Mouse (Mus musculus) brown adipose tissue, adult 24 weeks (tissue): ENCODE measurements around the gene Trim26. TPM values are rescaled to one million over a fixed set of nuclear protein-coding genes. Genes with fewer than 3 reads are reported as not detected.
"Not testable (repeated sequence)": the region's sequence is repeated elsewhere in the genome, so short reads cannot be mapped to it uniquely, and the experiment has no call there.

ENCODE experiments used
- H3K27ac ChIP-seq: fragments of 200-500 bp; replicated peaks from 2 replicates; pipeline ENCODE4 v1.5.1; 2012; ENCODE audit warnings: low read depth, mild to moderate bottlenecking, low read length
- H3K4me1 ChIP-seq: fragments of 200-500 bp; 2 replicates; pipeline ENCODE4 v1.6.1; 2012; ENCODE audit warnings: low read length, mixed read lengths; ENCODE audit not compliant: control insufficient read depth, insufficient read depth, insufficient read length
- H3K4me3 ChIP-seq: fragments of 200-500 bp; 2 replicates; pipeline ENCODE4 v1.5.1; 2012; ENCODE audit warnings: low read depth, mild to moderate bottlenecking, low read length, moderate library complexity; ENCODE audit not compliant: insufficient read depth
- polyA plus RNA-seq: library from polyadenylated mRNA; stranded (reverse); fragments of >200 nt; gene quantifications from 2 replicates; pipeline ENCODE4 v1.2.4, GENCODE M21; 2012; ENCODE audit not compliant: missing spikeins, insufficient read depth, insufficient read length

Gene Trim26
- polyA plus RNA-seq, 1 experiment: 17.1 TPM

GRCm38 (mm10) chr17:36869284-36869954, 32.5 kb downstream of the Trim26 start, which contains the start of gene Trim10:
Gene Trim10 (plus strand): TSS chr17:36869574.
- Histone ChIP-seq H3K27ac (no peak within 1 kb of the TSS), H3K4me1 (no peaks in the 10 kb centered on the region), H3K4me3 (no peak within 1 kb of the TSS)

- no peak overlapping the region for H3K27ac ChIP-seq
- no peak overlapping the region for H3K4me3 ChIP-seq
- no peaks in the 10 kb centered on the region for H3K4me1 ChIP-seq
These were observed 33.2 kb downstream of the Trim26 start for GRCm38 (mm10) chr17:36869955-36870810.

- Histone ChIP-seq H3K27ac (no peak overlapping the region), H3K4me1 (no peaks in the 10 kb centered on the region), H3K4me3 (no peak overlapping the region)
These were observed 37.7 kb downstream of the Trim26 start for GRCm38 (mm10) chr17:36874636-36875035.

- no peak overlapping the region for H3K27ac ChIP-seq
- no peaks in the 10 kb centered on the region for H3K4me1 ChIP-seq
- no peak overlapping the region for H3K4me3 ChIP-seq
These were observed 46.4 kb downstream of the Trim26 start for GRCm38 (mm10) chr17:36883350-36883749.

GRCm38 (mm10) chr17:36885132-36885790, 48.3 kb downstream of the Trim26 start:
- no peak overlapping the region for H3K4me3 ChIP-seq
- H3K4me1 ChIP-seq: no peaks in the 10 kb centered on the region
- H3K27ac ChIP-seq: no peak overlapping the region

GRCm38 (mm10) chr17:36890073-36890903, 53.4 kb downstream of the Trim26 start, which contains the start of gene Trim40:
Gene Trim40 (minus strand): TSS chr17:36890123.
- H3K27ac ChIP-seq: no peak within 1 kb of the TSS
- no peaks in the 10 kb centered on the region for H3K4me1 ChIP-seq
- H3K4me3 ChIP-seq: no peak within 1 kb of the TSS

- H3K4me3 ChIP-seq, H3K27ac ChIP-seq, H3K4me1 ChIP-seq: not testable (repeated sequence)
These were observed 54.6 kb downstream of the Trim26 start for GRCm38 (mm10) chr17:36891496-36891895.

GRCm38 (mm10) chr17:36892362-36892761, 55.4 kb downstream of the Trim26 start:
- Histone ChIP-seq H3K4me1 (no peaks in the 10 kb centered on the region), H3K27ac (no peak overlapping the region), H3K4me3 (no peak overlapping the region)

GRCm38 (mm10) chr17:36893387-36893786, 56.5 kb downstream of the Trim26 start:
- Histone ChIP-seq H3K4me3 (no peak overlapping the region), H3K27ac (no peak overlapping the region), H3K4me1 (no peaks in the 10 kb centered on the region)

GRCm38 (mm10) chr17:36896583-36896982, 59.6 kb downstream of the Trim26 start:
- Histone ChIP-seq H3K4me1 (no peaks in the 10 kb centered on the region), H3K27ac (no peak overlapping the region), H3K4me3 (no peak overlapping the region)

GRCm38 (mm10) chr17:36897065-36897464, 60.1 kb downstream of the Trim26 start:
- no peaks in the 10 kb centered on the region for H3K4me1 ChIP-seq
- no peak overlapping the region for H3K4me3 ChIP-seq
- no peak overlapping the region for H3K27ac ChIP-seq

GRCm38 (mm10) chr17:36897552-36898205, 60.7 kb downstream of the Trim26 start, which contains the start of gene Trim31:
Gene Trim31 (plus strand): TSS chr17:36898118.
- H3K27ac ChIP-seq: no peak within 1 kb of the TSS
- no peak within 1 kb of the TSS for H3K4me3 ChIP-seq
- H3K4me1 ChIP-seq: no peaks in the 10 kb centered on the region

- no peak overlapping the region for H3K4me3 ChIP-seq
- no peaks in the 10 kb centered on the region for H3K4me1 ChIP-seq
- no peak overlapping the region for H3K27ac ChIP-seq
These were observed 62.4 kb downstream of the Trim26 start for GRCm38 (mm10) chr17:36899376-36899775.

- H3K4me3 ChIP-seq: no peak overlapping the region
- no peaks in the 10 kb centered on the region for H3K4me1 ChIP-seq
- no peak overlapping the region for H3K27ac ChIP-seq
These were observed 63.1 kb downstream of the Trim26 start for GRCm38 (mm10) chr17:36900001-36900400.
